Mouse (Mus musculus) neural tube, embryonic 10.5 days (tissue): ENCODE measurements around the gene Arhgap45.
"Not testable (repeated sequence)": the region's sequence is repeated elsewhere in the genome, so short reads cannot be mapped to it uniquely, and the experiment has no call there.

Experiments
- DNase-seq: peaks from one replicate; pipeline ENCODE4 v3.0.0-alpha.2; 2017; ENCODE audit warnings: low spot score; ENCODE audit errors: extremely low spot score

The Arhgap45 gene

DNA sequence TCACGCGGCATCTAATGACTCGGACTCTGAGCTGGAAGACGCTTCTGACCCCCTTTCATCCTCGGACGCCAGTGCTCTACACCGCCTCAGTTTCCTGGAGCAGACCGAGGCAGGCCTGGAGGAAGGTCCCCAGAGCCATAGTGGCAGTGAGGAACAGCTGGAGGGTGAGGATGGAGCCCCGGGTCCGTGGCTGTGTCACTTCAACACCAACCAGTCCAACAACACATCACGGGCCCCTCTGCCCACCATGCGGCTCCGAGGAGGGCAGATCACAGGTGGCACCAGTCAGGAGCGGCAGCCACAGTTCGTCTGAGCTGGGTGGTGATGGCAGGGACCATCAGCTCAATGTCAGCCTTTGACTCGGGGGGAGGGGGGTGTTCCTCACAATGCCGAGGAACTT, 14.3 kb downstream of the Arhgap45 start:
- DNase-seq, result no peak

- no peak for DNase-seq
These were observed 16.5 kb downstream of the Arhgap45 start for GRCm38 (mm10) chr10:80032799-80033480.

DNA sequence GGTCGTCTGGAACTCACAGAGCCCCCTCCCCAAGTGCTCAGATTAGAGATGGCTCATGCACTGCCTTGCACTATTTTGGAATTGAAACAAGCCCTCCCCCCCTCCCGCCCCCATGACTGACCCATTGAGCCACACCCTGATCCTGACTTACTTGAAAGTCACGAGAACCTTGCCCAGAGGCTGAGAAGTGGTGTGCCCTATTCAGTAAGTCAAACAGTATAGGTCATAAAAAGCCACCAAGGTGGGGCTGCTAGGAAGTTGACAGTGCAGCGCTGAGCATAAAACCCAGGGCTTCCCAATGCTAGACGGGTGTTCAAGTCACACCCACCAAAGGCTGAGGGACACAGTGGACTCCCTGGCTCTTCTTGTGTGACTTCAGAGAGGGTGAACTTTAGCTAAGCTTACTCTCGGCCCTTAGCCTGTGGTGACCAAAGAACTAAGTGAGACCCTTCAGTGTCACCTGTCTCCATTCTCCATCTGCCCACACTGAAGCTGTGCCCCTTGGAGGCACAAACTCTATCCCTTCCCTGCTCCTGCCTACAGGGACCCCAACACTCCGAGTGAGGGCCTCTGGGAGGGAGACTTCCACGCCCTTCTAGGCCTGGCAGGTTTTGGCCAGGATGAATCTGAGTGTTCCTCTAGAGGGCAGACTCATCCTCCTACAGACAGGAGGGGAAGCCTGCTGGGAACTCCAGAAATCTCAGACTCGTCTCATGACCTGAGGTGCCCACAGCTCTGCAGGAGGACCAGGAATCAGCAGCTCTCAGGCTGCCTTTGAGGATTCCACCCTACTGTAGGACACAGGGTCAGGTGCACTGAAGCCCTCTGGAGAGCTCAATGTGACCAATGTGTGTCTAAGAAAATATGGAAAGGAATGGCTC, 17.3 kb downstream of the Arhgap45 start:
- no peak for DNase-seq

DNA sequence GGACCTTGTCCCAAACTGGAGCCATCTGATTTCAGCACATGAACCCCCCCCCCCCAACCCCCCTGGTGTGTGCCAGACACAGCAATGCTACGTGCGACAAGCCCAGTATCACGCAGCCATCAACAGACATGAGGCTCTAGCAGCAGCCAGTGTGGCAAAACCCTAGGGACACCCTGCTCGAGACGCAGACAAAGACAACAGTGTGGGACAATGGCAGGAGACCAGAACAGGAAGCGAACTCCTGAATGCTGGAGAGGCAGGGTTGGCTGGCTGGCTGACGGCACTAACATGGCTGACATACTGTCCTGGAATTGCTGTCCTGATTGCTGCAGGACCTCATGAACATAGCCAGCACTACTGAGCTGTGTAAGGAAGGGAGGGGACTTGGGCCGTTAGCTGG, 18.7 kb downstream of the Arhgap45 start:
- no peak for DNase-seq

- DNase-seq, result no peak
These were observed 19.2 kb downstream of the Arhgap45 start for GRCm38 (mm10) chr10:80035686-80036085.

DNA sequence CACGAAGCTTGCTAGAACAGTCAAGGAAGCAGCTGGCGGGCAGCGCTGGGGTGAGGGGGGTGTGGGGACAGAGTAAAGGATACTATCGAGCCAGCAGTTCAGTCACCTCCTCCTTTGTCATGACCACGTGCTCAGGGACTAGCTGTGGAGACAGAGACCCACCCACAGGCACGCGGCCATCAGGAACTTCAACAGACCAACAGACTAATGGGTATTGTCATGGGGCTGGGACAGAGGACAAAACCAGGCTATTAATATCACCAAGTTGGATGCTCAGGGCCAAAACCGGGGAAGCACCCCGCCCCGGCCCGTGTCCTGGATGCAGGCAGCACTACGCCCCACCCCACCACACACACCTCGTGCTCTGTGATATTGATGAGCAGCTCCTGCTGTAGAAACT, 20.4 kb downstream of the Arhgap45 start:
- no peak for DNase-seq

DNA sequence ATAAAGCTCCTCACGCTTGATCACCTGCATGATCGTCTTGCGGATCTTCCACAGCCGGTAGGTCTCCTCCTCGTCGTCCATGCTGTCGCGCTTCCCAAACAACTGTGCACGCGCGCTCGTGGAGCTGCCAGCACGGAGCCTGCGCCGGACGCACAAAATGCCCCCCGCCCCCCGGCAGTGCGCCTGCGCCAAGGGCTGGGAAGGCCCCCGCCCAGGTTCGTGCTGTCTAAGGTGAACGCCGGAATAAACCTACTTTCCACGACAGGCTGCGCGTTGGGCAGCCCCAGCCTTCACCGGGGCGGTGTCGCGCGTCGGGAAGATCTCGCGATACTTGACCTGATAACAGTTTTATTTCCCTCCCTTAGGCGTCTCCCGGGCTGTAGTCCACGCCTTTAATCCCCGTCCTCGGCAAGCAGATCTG, 23.1 kb downstream of the Arhgap45 start, which contains the start of gene Polr2e:
Gene Polr2e, minus strand, starts transcription at position 237 of the 421 bp plus-strand sequence.
- DNase-seq, result peak; percentile 98

- DNase-seq, result not testable (repeated sequence)
These were observed 25.1 kb downstream of the Arhgap45 start for GRCm38 (mm10) chr10:80041409-80042060.

DNA sequence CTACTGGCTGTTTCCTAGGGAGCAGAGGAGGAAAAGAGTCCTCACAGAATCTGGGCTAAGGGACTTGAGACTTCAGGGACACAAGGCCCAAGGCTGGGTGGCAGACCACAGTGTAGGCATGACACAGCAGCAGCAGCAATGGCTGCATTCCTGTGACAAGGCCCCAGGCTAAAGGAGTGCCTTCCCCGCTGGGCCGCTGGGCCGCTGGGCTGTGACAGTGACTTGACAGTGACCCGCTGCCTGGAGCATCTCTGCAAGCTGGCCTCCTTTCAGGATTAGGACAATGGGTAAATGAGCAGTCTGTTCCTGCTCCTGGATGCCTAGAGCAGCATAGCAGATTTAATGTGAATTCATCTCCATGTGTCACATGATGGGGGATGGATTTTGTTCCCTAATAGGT, 27.6 kb downstream of the Arhgap45 start:
- no peak for DNase-seq

DNA sequence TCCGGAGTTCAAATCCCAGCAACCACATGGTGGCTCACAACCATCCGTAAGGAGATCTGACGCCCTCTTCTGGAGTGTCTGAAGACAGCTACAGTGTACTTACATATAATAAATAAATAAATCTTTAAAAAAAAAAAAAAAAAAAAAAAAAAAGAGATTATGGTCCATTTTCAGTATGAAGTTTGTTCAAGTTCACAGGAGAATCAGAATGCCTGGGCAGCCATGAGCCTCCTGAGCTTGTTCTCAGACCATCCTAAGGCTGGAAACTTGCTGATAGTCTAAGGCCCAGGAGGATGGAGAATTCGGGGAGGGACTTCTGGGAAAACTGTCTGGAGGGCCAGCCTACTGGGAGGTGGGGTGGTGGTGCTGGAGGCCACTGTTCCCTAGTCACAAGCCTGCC, 28.9 kb downstream of the Arhgap45 start:
- DNase-seq, result not testable (repeated sequence)

DNA sequence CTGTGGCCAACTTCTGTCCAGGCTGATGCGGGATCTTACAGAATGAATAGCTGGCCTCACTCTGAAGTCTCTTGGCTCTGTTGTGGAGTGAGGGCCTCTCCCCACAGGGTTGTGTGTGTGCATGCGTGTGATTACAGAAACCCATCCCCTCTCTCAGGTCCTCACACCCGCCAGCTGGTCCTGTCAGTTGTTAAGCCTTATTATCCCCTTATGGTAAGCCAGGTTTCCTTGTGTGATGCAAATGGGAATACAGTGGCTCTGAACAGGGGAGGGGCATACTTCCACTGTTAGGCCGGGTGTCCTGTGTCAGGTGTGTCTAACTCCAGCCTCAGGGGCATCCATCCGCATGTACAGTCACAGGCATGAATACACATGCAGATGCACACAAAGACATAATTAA, 29.3 kb downstream of the Arhgap45 start:
- no peak for DNase-seq

GRCm38 (mm10) chr10:80047041-80047565, 30.6 kb downstream of the Arhgap45 start, which contains the start of gene Gpx4:
TSS of gene Gpx4 (plus strand) at chr10:80047166.
- DNase-seq, result no peak

DNA sequence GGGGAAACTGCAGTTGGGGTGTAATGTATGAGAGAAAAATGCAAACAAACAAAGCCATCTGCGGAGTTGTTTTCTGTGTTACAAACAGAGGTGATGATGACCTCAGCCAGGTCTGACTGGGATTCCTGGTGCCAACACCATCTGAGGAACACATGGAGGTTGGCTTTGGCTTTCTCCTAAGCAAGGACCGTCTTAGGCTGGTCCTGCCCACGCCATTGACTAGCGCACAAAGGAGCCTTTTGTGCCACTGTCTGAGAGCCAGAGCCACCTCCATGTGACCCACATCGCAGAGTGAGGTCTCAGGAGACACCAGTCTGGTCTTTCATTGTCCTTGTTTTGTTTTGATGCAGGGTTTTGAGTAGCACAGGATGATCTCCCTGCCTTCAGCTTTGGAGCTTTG, 31.9 kb downstream of the Arhgap45 start:
- peak; percentile 34 for DNase-seq

DNA sequence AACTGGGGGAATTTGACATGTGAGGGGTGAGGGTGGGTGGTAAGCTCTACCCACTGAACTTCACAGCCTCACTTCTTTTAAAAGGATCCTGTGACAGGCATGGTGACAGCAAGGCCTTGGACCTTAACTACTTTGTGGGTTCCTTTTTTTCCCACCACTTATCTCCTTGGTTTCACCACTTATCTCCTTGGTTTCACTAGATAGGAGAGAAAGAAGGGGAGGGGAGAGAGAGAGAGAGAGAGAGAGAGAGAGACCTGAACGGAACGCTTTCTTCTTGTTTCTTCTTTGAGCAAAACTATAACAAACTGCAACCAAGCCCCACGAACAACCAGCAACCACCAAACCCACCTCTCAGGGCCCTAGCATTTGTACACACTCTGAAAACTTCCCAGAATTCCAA, 32.4 kb downstream of the Arhgap45 start:
- DNase-seq, result no peak

DNA sequence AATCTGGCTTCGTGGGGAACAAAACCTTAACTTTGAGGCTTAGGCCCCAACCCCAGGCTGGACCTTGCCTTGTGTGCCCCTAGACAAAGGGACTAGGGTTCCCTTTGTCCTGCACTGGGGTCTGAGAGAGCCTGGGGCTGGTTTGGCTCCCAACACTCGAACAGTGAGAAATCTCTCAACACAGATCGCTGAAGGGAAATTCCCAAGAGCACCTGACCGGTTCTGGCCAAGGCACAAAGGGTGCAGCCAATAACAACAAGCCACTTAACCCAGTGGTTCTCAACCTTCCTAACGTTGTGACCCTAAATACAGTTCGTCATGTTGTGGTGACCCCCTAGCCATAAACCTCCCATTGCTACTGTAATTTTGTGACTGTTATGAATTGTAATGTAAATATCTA, 33.8 kb downstream of the Arhgap45 start:
- DNase-seq, result no peak

GRCm38 (mm10) chr10:80050885-80051617, 34.6 kb downstream of the Arhgap45 start:
- DNase-seq, result no peak

- DNase-seq, result peak; percentile 26
These were observed 35.3 kb downstream of the Arhgap45 start for GRCm38 (mm10) chr10:80051618-80052373.

DNA sequence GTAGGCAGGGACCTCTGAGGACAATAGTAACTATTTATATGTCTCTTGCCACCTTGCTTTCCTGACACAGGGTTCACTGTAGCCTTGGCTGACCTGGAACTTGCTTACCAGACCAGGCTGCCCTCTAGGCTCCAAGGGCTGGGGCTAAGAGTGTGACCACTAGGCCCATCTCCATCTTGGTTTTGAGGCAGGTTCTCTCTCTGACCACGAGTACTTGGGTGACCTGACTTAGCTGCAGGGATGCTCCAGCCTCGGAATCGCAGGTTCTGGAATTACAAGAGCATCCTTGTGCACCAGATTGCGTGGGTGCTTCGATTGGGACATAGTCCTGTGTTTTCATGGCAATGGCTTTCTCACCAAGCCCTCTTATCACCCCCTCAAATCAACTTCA, 35.9 kb downstream of the Arhgap45 start:
- DNase-seq, result no peak

DNA sequence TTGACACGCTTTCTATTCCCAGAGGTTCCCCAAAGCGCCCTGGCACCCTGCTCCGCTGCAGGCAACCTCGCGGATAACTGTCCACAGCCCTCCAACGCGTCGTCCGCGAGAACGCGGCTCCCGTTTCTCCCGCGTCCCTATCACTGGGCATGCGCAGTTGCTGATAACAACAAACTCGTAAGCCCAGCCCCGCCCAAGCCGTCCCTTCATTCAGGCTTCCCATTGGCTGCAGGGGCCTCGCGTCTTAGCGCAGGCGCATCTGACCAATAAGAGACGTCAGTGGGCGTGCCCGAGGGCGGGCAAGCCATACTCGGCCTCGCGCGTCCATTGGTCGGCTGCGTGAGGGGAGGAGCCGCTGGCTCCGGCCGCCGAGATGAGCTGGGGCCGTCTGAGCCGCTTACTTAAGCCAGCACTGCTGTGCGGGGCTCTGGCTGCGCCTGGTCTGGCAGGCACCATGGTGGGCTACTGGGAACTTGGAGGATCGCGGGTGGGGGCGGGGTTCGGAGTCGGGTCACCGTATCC, 36.9 kb downstream of the Arhgap45 start:
- DNase-seq, result peak; percentile 99
